Mouse (Mus musculus) brain, embryonic 14.5 days (tissue): Measurements from ENCODE around the gene Enthd1.

Source experiments
- CTCF ChIP-seq: fragments of 200-500 bp; IDR thresholded peaks from 2 replicates; pipeline ENCODE4 v1.5.1; 2012; ENCODE audit warnings: inconsistent platforms, mild to moderate bottlenecking, moderate library complexity, borderline replicate concordance; ENCODE audit not compliant: insufficient read depth, insufficient read length; ENCODE audit errors: extremely low read depth
- POLR2A ChIP-seq: fragments of 200-500 bp; IDR thresholded peaks from 2 replicates; pipeline ENCODE4 v1.6.1; 2012; ENCODE audit warnings: mild to moderate bottlenecking, inconsistent platforms, borderline replicate concordance; ENCODE audit not compliant: poor library complexity, insufficient read depth, insufficient read length, severe bottlenecking; ENCODE audit errors: extremely low read depth

- TF ChIP-seq CTCF (no peak), POLR2A (no peak)
Observed at GRCm38 (mm10) chr15:80438423-80438822, 126.5 kb downstream of the Enthd1 start.
